Mouse (Mus musculus) CD8-positive naive resting alpha-beta T cell, adult 2 months (primary cell): Measurements from ENCODE around the gene Nr4a3.

Experiments used
- DNase-seq, 2 experiments: peaks; one replicate each; pipeline ENCODE4 v3.0.0; 2022; ENCODE audit warnings: low read depth in 2 of 2, low spot score in 2 of 2

Nr4a3 gene

DNA sequence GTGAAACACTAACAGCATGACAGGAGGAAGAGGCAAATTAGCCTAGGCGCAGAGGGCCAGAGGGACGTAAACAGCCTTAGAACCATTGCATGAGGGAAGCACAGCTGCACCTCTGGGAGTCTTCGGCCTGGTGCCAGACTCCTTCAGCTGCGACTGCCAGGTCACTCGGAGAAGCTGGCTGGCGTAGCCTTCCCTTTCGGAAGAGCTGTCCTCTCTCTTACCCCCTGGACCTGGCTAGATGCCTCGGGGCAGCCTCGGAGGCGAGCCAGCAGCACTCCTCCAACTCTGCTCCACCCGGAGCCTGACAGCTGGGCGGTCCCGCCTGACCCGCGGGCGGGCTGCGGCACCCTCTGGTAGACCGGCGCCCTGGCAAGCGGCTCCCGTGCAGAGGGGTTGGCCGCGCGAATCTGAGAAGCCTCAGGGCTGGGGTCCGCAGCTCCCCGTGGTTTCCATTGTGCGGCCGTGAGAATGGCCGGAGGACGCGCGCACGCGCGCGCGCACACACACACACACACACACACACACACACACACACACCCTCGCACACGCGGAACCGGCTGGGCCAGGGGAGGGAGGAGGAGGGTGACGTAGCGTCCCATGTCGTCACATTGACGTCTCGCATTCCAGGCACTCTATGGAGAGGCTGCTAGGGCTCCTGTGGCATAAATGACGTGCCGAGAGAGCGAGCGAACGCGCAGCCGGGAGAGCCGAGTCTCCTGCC, at the start of gene Nr4a3:
Gene Nr4a3 (plus strand): TSS at position 663 of the 721 bp plus-strand sequence.
- peak; percentile 79 to 84 for DNase-seq

DNA sequence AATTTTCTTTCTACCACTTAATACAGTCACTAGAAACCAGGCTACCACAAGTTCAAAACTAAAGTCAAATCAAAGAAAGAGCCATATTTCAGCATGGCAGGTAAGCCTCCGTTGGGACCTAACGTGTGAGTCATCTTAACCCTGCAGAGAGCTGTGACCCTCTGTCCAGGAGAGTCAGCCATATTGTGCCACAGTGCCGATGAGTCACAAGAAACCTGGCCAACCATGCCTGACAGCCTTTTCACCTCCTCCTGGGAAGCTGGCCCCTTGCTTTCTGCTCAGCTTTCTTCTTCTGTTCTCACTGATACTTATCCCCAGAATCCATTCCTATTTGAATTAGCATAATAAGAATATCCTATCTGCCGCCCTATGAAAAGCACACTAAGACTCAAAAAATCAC, 42.0 kb upstream of the Nr4a3 start:
- no peak for DNase-seq

DNA sequence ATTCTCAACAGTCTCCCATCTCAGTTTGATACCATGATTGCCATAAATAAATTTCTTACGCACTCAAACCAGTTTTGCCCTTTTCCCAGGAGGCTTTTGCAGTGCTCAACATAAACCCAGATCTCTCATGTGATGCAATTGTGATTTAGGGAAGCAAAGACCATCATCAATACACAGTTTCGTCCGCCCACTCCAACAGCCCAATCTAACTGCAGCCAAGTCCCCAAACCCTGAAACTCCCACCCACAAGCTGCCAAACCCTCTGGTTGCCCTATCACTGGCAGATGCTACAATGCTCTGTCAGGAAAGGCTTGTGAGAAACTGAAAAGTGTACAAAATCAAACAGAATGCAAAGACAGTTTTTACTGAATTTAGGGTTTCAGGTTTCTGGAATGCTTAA, 41.5 kb upstream of the Nr4a3 start:
- no peak for DNase-seq

DNA sequence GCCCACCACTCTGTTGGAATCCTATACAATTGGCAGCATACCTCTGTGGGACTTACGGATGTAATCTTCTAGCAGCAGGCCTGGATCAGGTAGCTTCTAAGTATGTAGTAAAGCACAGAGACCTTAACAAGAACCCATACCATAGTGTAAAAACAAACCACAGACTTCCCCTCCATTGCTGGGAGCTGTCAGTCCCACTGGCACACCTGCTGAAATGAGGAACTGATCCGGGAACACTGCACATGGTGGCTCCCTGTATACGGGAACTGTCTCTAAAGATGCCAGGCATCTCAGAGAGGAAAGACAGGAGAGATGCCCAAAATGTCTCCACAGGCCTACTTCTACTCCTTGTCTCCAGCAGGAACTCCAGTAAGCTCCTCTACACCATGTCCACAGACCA, 38.6 kb upstream of the Nr4a3 start:
- no peak for DNase-seq

DNA sequence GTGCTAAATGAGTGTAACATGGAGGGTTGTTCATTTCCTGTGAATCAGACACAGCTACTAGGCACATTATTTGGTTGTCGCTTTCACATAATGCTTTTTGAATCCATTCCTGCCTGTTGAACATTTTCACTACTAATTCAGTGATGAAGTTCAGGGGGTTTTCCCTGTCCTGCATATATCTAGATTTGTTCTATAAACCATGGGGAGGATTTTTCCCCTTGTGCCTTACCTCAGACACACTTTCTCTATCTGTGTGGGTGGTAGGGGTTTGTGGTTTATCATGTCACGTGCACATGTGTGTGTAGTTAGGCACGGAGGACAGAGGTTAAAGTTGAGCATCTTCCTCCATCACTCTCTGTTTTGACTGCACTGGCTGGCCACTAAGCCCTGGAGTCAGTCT, 32.7 kb upstream of the Nr4a3 start:
- DNase-seq, result peak; percentile 6 to 26

DNA sequence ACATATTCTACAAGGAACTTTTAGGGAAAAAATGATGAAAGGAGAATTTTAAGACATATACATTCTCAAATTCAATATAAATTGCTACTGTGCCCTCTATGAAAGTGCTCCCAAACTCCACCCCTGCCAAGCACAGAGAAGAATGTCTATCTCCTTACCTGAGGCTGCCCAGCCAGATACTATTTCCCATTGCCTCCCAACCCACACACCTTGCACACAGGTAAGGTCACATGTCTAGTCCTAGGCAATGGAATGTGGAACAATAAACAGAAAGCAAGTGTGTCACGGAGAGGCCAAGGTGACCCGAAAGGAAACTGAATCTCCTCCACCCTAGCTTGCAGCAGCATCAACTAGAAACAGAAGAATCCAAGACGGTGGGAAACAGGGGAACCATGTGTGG, 22.0 kb upstream of the Nr4a3 start:
- DNase-seq, result no peak

DNA sequence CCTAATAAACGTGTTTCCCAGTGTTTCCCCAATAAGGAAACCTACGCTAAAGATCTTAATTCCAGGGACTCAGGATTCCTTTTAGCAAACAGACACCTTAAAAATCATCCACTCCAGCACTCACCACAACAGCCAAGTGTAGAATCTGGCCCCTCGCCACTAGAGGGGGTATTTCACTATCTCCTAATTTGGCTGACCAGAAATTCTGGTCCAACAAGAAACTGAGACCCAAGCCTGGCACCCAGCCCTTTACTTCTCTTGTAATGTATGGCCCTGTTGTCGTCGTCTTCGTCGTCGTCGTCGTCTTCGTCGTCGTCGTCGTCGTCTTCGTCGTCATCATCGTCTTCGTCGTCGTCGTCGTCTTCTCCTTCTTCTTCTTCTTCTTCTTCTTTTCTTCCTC, 15.3 kb upstream of the Nr4a3 start:
- DNase-seq, result peak; percentile 59 to 76

DNA sequence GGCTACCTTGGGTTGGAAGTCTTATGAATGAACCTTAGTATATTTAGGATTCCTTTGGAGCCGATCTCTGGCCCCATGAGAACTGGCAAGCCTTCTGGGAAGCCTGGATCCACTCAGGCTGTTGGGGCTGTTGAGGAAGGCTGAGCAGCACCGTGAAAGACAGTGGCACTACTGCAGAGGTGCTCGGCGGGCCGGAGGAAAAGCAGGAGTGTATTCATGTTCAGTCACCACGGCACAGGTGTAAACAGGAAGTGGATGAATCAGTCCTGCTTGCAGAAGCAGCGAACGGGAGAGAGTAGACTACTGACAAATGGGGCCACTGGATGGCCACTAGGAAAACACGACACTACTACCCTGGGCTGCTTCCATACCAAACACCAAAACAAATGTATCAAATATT, 10.7 kb upstream of the Nr4a3 start:
- DNase-seq, result no peak

DNA sequence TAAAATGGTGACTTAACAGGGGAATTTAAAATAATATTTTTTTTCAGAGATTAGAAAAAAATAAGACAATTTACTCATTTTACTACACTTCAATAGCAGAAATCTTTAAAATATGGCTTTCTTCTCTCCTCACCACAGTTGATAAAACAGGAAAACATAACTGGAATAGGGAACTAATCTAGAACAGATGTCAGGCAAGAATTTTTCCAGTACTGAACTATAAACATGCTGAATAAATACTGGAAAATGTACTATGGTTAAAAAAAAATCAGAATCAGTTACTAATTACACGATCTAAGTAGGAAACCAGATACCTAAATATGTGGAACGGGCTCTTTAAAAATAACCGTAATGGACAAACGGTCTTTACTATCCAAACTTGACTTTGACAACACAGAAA, 7.3 kb upstream of the Nr4a3 start:
- DNase-seq, result no peak

DNA sequence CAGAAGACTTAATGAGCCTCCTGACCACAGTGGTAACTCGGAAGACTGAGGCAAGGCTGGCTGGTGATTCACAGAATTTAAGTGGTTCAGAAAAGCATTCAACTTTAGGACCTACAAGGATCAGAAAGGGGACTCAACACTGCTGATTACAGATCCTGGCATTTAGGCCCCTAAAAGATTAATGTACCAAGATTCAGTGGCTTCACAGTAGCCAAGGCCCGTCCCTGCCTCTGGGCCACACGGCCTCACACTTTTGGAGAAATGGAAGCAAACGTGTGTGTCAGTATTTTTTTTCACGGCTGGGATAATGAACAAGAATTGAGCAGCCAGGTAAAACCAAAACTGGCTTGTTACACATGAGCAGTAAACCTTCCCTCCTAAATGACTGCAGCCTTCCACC, 6.1 kb upstream of the Nr4a3 start:
- no peak for DNase-seq

DNA sequence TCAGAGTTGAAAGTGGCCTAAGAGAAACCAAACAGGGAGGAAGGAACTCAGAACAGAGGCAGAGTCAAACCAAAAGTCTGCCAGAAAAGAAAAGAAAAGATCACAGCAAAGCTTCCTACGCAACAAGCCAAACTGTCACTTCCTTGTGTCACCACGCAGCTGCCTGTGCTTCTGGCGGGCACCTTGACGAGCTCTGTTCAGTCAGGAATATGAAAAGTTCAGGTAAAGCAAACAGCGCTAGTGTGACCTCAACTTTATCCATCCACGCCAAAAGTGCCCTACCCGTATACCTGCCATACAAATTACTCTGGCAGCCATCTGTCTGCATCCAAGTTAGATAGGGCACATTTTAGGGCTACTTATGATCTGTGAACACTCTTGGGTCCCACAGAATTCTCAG, 5.2 kb upstream of the Nr4a3 start:
- DNase-seq, result peak; percentile 43 to 54

DNA sequence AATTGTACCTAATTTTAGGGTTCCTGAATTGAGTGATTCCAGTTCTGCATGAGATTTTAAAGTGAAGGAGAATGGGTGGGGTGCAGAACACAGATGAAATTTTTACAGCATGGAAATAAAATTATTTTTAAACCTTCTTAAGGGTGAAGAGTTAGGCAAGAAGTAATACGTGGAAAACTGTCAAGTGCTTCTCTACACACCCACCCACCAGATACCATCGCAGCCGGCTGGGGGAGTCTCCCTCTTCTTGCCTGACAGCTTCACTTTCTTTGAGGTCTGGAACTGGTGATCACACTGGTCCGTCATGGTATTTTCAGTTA, 2.5 kb upstream of the Nr4a3 start:
- DNase-seq, result no peak

DNA sequence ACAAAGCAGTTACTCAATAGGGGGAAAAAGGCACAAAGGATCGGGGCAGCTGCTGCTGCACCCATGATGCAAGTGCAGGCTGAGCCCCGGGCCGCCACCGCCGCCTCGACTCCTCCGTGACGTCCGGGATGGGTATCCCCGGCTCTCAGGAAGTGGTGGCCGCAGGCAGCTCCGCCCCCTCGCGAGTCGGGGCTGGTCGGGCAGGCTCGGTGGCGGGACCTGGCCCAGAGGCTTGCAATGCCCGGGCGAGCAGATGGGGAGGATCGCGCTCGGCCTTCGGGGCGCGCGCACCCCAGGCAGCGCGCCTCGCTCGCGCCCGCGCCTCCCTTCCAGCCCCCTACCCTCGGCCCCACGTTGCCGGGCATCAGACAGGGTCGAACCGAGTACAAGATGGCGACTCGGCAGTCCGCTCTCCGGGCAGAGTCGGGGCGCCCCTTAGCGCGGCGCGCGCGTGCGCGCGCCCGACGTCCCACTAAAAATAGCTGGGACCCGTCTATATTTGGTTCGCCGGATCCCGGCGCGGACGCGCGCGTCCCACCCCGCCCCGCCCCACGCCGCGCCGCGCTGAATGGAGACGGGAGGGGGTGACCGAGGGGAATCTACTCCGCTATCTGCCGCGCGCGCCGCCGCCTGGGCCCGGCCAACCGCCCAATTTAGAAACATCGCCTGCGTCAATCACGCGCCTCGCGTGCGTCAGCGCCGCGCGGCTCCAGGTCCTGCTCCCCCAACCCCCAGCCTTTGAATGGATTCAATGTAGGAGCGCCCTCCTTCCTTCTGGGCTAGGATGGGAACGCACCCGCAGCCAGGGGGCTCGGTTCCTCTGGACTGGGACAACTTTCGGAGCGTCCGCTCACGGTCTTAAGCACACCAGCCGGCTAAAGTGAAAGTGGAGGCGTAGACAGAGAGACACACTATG, 1.9 kb upstream of the Nr4a3 start:
- peak; percentile 94 to 96 for DNase-seq

DNA sequence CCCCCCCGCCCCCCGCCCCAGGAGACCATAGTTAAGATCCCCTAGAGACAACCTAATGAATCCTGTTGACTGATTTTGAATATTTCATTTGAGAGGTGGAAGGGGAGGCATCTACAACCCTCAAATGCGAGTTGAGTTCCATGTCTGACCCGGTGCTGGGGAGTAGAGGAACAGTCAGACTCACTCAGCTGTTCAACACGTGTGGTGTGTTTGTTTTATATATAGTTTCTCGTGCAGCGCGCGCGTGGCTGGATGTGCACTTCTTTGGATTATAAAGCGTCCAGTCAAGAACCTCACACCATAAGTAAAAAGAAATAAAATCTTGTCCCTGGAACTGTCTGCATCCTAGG, 837 bp upstream of the Nr4a3 start:
- peak; percentile 23 to 35 for DNase-seq

DNA sequence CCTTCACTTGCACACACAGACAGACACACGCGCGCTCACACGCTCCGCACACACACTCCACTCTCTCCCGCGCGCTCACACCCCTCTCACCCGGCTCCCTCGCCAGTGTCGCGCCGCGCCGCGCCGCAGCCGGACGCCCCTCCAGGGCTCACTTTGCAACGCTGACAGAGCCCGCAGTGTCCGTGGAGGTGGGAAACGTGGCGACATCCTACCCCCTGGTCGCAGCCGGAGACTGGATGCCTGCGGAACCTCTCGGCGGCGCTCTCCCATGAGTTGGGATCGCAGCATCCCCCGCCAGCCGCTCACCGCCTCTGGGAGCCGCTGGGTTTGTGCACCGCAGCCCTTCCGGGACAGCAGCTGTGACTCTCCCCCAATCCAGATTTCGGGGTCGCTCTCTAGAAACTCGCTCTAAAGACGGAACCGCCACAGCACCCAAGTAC, 348 bp downstream of the Nr4a3 start:
- peak in 1 of 2 experiments; percentile 46 for DNase-seq

DNA sequence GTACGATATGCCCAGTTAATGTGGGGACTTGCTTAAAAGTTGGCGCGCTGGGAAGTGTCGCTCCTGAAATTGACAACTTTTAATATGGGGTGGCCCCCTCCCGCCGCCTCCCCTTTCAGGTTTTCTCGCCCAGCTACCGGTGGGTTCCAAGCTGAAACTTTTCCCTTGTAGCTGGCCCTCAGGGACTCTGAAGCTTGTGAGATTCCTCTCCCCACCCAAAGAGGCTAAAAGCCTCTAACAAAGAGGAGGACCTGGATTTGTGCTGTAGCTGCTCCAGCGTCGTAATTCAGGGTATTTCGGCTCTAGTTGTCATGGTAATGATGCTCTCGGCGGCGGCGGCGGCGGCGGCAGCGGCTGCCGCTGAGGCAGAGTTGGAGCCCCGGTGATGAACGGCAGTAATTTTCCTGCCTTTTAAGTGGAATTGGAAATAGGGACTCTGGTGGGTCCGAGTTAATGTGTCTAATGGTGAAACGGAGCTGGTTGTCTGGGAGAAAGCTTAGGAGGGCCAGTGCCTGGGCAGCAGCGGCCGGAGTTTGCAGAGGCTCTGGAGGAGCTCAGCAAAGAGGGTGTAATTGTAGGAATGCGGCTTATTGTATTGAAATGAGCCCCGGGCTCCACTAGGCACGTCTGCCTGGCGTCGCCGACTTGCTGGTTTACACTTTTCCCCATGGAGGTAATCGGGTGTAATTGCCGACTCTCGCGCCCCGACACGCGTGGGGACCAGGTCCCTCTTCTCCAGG, 938 bp downstream of the Nr4a3 start:
- DNase-seq, result peak; percentile 37 to 57

DNA sequence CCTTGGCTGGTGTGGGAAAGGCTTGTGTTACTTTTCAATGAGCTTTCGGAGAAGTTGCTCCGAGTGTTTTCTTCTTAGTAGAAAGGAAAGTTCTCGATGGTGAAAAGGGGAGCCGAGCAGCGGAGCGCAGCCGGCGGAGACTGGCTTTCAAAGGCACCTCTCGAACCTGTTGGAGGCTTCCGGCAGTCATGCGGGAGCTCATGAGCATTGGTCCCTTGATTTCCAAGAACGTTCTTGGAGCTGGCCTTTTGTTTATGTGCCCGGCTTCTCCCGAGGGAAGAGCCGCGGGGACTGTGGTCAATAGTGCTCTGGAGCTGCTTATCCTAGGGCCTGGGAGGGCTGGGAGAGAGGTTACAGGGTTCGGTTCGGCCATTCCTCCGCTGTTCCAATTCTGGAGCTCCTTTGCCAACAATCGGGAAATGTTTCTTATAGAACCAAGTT, 1.5 kb downstream of the Nr4a3 start:
- DNase-seq, result peak; percentile 26 to 32

DNA sequence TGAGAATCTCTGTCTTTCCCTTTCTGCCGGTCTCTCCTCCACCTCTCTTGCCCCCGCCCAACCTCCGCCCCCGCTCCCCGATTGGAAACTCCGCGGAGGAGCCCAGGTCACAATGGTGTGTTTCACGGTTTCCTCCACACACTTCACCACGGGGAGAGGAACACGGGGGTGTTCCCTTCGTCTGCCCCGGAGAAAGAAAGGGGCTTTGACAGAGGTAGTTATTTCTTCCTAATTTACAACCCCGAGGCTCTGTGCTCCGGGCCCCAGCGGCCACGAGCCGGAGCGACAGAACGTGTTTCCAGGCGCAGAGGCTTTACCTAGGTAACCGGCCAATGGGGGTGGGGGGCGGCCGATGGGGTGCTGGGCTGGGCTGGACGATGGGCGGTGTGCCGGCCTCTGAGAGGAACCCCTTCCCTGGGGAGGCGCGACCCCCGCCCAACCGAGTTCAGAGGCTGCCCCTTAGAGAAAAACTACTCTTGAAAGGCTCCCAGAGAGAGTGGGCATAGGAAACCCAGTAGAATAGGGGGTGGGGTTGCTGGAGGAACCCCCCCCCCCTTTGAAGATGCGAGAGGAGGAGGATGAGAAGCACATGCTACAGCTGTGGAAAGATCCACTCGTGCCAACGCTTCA, 2.3 kb downstream of the Nr4a3 start:
- peak; percentile 40 to 48 for DNase-seq

DNA sequence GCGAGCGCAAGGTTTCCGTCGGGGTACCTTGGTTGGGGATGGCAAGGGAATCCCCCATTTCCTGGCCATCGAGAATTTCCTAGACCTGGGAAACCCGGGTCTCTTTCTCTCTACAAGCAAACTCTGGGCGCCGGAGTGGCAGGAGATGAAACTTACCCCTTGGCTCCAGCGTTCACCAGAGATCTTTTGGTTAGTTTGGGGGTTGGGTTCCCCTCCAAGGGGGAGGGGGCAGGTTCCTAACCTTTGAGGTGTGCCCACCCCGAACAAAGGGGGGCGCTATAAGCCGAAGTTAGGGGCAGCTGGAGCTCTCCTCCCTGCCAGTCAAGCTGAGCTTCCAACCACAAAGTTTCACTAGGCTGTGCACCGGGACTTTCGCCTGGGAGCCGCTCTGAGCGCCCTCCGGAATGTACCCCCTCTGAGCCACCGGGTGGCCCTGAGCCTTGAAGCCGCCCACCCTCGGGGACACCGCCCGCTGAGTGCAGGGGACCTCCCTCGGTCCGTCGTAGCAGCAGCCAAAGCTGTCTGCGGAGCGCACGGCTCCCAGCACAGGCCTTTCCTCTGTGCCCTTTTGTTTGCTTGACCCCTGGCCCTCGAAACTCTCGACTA, 2.9 kb downstream of the Nr4a3 start:
- peak; percentile 59 to 68 for DNase-seq

DNA sequence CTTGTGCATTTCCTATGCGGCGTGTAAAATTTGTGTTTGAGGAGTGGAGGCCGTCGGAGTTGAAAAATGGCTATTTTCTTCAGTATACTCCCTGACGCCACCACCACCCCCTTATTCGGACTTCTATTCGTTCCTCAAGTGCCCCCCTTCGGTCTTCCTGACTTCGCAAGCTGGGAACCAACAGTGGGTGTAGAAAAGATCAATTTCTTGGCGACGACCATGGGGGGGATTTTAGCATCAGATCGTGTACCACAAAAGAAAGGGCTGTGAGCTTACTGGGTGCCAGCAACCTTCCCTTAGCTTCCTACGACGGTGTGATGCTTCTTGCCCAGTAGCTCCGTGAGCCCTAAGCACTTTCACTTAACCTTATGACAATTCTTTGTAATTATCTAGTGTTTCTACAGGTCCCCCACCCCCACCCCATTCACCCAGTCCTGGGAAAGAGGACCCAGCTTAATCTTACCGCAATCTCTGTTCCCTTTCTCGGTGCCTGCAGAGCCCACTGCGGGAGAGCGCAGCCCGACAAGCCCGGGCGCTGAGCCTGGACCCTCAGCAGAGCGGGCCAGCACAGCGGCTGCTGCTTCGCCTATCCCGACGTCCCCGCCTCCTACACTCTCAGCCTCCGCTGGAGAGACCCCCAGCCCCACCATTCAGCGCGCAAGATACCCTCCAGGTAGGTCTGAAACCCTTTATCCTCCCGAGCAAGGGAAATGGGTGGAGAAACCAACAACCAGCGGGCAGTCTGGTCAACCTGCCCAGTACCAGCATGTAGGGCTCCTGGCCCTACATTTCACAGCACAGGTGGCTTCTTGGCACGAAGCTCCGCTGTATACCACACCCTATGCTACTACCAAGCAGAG, 3.7 kb downstream of the Nr4a3 start:
- no peak for DNase-seq
